ENCODE assay signal across 10 mouse cellular contexts in the genomic region with DNA sequence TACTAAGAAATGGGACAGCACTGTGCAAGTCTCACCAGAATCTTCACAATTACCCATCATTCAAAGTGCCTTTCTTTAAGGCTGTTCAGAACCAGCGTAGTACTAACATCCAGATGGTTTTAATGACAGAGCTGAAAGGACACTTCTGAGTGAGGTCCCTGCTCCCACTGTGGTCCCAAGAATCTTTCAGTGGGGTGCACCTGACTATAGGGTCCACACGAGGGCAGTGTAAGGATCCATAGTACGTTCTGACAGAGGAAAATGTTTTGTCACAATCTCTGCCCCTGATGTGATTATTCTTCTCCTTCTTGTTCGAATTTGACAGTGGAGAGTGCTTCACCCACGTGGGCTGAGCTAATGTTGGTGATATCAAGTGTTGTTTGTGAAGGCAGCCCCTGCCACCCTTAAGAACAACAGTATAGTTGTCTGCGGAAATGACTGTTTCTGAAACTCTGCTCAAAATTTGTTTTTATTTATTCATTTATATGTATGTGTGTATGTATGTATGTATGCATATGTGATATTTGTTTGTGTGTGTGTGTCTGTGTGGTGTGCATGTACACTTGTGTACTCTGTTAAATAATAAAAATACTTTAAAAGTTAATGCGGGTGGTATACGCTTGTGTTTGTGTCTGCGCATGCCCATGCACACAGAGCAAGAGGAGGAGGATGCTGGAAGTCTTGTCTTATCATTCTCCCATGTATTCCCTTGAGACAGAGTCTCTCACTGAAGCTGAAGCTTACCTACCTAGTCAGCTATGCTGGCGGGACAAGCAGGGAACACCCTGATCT.
DNase-seq lines count a peak whose midpoint lies in the region; ATAC-seq lines count a peak whose summit lies in the region.
"Had no signal": no experiment of that assay in that cellular context is flagged by ENCODE, and none has a peak within 500 bp of the region (broad histone marks: within the 10 kb centered on the region; RNA-seq: fewer than 3 reads in every experiment).

No protein-coding gene starts in this region.

- 81% methylated on average over 10 of the region's 10 CpGs for WGBS in forebrain, embryonic 11.5 days
- WGBS in forebrain, embryonic 10.5 days: 82% methylated on average over 10 of the region's 10 CpGs
- 77% methylated on average over 10 of the region's 10 CpGs for WGBS in limb, embryonic 11.5 days
- 78% methylated on average over 10 of the region's 10 CpGs for WGBS in limb, embryonic 10.5 days

- H3K9ac ChIP-seq in forebrain, embryonic 11.5 days (ENCODE audit: low read length): no peak overlapping the region
- H3K9ac ChIP-seq in limb, embryonic 11.5 days (ENCODE audit: low read length): no peak overlapping the region

- H3K36me3 ChIP-seq in forebrain, embryonic 11.5 days (ENCODE audit: control insufficient read depth, insufficient read depth, low read length): no peaks in the 10 kb centered on the region
- H3K36me3 ChIP-seq in forebrain, embryonic 10.5 days (replicated peaks): no peaks in the 10 kb centered on the region
- H3K36me3 ChIP-seq in limb, embryonic 11.5 days (ENCODE audit: control insufficient read depth, insufficient read depth, low read length): no peaks in the 10 kb centered on the region
- H3K36me3 ChIP-seq in limb, embryonic 10.5 days: no peaks in the 10 kb centered on the region

- H3K4me2 ChIP-seq in forebrain, embryonic 11.5 days (ENCODE audit: low read depth, low read length, severe bottlenecking): no peak overlapping the region
- H3K4me2 ChIP-seq in limb, embryonic 11.5 days (ENCODE audit: low read depth, severe bottlenecking): no peak overlapping the region

- H3K9me3 ChIP-seq in forebrain, embryonic 11.5 days (ENCODE audit: control insufficient read depth, low read length): no peaks in the 10 kb centered on the region
- H3K9me3 ChIP-seq in forebrain, embryonic 10.5 days: no peaks in the 10 kb centered on the region
- no peaks in the 10 kb centered on the region for H3K9me3 ChIP-seq in limb, embryonic 11.5 days (ENCODE audit: control insufficient read depth, low read length)
- no peaks in the 10 kb centered on the region for H3K9me3 ChIP-seq in limb, embryonic 10.5 days (replicated peaks)

- H3K27ac ChIP-seq in forebrain, embryonic 11.5 days (ENCODE audit: low read depth, low read length): no peak overlapping the region
- H3K27ac ChIP-seq in forebrain, embryonic 10.5 days: no peak overlapping the region
- no peak overlapping the region for H3K27ac ChIP-seq in limb, embryonic 11.5 days (replicated peaks; ENCODE audit: low read depth, low read length)
- H3K27ac ChIP-seq in limb, embryonic 10.5 days: no peak overlapping the region

- H3K4me1 ChIP-seq in forebrain, embryonic 11.5 days (replicated peaks; ENCODE audit: control insufficient read depth, insufficient read depth, low read length): 0 out of 2 replicates have a peak, but pooled peaks cover 6% of the 10 kb centered on the region
- peaks cover 30% of the 10 kb centered on the region for H3K4me1 ChIP-seq in forebrain, embryonic 10.5 days
- H3K4me1 ChIP-seq in limb, embryonic 11.5 days (ENCODE audit: control insufficient read depth, insufficient read depth, low read length): 0 out of 2 replicates have a peak, but pooled peaks cover 2% of the 10 kb centered on the region
- peaks cover 24% of the 10 kb centered on the region for H3K4me1 ChIP-seq in limb, embryonic 10.5 days

- ATAC-seq in forebrain, embryonic 11.5 days (replicated peaks; ENCODE audit: low FRiP score): peak; percentile 37
- ATAC-seq in limb, embryonic 11.5 days (ENCODE audit: insufficient number of reproducible peaks, low FRiP score, low TSS enrichment, low read depth): peak; percentile 31; the same call in 1 of the 2 replicates
- ATAC-seq in megakaryocyte progenitor cell, adult 5-6 weeks (replicated peaks; ENCODE audit: poor library complexity): 0 out of 2 replicates have a peak, but pooled peaks have one; percentile 44
- no peak for ATAC-seq in erythroid progenitor cell, adult 5-6 weeks (replicated peaks; ENCODE audit: low FRiP score, poor library complexity, severe bottlenecking)
- no peak for ATAC-seq in megakaryocyte, adult 5-6 weeks (ENCODE audit: poor library complexity, severe bottlenecking)

- no peaks in the 10 kb centered on the region for H3K27me3 ChIP-seq in forebrain, embryonic 11.5 days (ENCODE audit: control insufficient read depth, insufficient read depth, low read length)
- H3K27me3 ChIP-seq in forebrain, embryonic 10.5 days (ENCODE audit: poor library complexity, severe bottlenecking): no peaks in the 10 kb centered on the region
- no peaks in the 10 kb centered on the region for H3K27me3 ChIP-seq in limb, embryonic 11.5 days (ENCODE audit: control insufficient read depth, insufficient read depth, low read length)
- H3K27me3 ChIP-seq in limb, embryonic 10.5 days (ENCODE audit: low read depth, poor library complexity, severe bottlenecking): no peaks in the 10 kb centered on the region

- no peak for DNase-seq in forebrain, embryonic 11.5 days (ENCODE audit: low spot score)
- no peak for DNase-seq in forebrain, embryonic 10.5 days (ENCODE audit: extremely low spot score, low spot score)
- DNase-seq in limb, embryonic 11.5 days (ENCODE audit: low spot score): no peak
- no peak for DNase-seq in limb, embryonic 10.5 days (ENCODE audit: low spot score)
- DNase-seq in brain, adult 2 months (ENCODE audit: low read depth, low spot score): peak; percentile 15
- DNase-seq: cerebellum, adult 8-10 months; heart, postnatal 36 days had no signal

- H3K4me3 ChIP-seq in forebrain, embryonic 11.5 days (ENCODE audit: low read depth, low read length): no peak overlapping the region
- no peak overlapping the region for H3K4me3 ChIP-seq in forebrain, embryonic 10.5 days
- H3K4me3 ChIP-seq in limb, embryonic 11.5 days (ENCODE audit: low read depth, low read length): no peak overlapping the region
- no peak overlapping the region for H3K4me3 ChIP-seq in limb, embryonic 10.5 days

Comparison
In these comparisons a context has a peak if more than half of its experiments do, and no peak if none do; other contexts are left out.
1. ATAC-seq: peak in forebrain, embryonic 11.5 days (single experiment), limb, embryonic 11.5 days (single experiment) and megakaryocyte progenitor cell, adult 5-6 weeks (single experiment); none in erythroid progenitor cell, adult 5-6 weeks (single experiment) and megakaryocyte, adult 5-6 weeks (single experiment).